Mouse (Mus musculus): ENCODE measurements at regions not wholly inside any gene's neighbourhood (a gene's known extent, or its start where the extent isn't known, plus 50 kb on each side); places are given as distances from the start of the nearest gene placed in this dataset.

DNA sequence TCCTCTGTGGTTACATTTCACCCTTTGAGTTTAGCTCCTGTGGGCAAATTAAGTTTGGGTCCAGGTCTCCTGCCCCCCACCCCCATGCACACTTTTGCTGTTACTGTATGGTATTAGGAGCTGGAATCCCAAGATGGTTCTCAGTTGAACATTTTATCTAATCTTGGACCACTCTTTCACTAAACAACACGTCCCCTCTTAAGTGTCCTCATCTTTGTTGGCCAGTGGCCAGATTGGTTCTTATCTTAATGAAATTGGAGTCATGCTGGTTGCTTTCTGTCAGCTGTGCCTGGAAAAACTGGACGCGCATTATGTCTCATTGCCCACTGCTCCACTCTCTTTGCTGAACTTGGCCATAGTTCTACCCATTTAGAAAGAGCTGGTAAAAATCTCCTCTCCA lies 391.1 kb upstream of the Pbx1 start:
- DNase-seq: peak; percentile 15

DNA sequence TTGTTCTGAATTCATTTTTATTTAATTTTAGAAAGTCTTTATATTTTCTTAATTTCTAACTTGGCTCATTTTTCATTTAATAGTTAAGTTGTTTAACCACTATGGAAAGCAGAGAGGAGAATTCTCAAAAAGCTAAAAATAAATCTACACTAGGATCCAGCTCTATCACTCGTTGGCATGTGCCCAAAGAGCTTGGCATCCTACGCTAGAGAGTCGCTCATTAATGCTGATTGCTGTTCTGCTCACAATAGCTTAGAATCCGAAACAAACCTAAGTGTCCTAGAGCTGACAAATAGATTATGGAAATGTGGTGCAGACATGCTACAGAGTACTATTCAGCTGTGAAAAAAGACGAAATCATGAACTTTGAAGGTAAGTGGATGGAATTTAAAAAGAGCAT lies 386.3 kb upstream of the Pbx1 start:
- peak; percentile 63 for DNase-seq

DNA sequence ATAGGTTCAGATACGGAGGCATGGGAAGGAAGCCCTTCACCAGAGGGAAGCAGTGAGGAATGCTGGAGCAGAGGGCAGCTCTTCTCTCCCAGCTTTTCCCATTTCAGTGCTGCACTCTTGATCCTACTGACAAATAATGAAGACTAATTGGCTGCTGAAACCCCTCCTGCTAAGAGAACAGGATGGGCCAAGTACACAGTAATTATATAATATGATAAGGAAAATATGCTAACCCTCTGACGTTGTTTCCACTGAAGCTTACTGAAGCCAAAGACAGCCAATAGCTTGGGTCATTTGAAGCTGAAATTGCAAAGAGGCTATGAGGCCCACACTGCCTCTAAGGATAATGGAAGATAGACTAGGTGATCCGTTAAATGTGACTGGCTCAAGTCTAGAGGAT lies 375.0 kb upstream of the Pbx1 start:
- no peak for DNase-seq

DNA sequence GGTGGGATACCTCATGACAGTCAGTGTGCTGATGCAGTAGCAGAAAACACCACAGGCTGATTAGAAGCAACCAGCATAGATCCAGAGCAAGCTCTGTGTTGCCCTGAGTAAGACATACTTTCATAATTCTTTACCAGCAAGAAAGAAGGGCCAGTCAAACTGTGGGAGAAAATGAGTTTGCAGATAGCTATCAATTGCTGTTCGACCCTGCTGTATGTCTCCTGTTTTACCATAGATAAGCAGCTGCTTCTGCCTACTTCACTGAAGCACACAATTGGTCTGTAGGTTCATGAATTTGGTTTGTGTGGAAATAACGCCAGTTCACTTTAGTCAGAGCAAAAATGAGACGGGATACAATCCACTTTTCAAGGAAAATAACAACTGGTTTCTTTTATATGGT lies 373.4 kb upstream of the Pbx1 start:
- no peak for DNase-seq

DNA sequence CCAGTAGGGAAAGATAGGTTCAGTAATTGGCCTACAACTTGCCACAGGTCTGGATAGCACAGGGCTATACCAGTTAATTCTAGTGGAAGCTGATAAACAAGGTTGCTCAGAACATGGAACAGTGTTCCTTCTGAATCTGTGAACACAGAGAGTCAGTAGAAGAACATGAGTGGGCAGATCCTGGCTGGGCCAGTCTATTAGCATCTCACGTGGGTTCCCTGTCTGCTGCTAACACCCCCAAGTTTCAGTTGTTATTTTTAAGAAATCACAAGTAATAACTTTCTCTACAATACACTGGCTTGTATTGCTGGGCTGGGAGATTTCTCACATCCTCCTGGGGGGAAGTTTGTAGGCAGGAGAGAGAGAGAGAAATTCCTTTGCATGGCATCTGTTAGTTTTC lies 369.0 kb upstream of the Pbx1 start:
- no peak for DNase-seq

DNA sequence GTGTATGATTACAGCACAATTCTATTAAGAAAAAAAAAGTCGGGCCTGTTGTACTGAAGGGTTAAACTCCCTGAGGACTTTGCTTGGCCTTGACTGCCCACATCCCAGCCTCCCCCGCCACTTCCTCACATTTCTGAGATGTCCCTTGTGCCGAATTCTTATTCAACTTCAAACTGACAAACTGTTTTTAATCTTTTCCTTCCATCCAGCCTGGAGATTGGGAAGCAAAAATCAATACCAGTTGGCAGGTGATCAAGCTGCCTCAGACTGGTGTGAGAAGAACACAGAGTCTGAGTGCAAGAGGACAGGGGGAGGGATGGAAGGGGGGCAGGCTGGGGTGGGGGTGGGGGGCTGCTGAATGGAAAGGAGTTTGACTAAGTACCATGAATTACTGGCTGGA lies 354.7 kb upstream of the Pbx1 start:
- DNase-seq: no peak

DNA sequence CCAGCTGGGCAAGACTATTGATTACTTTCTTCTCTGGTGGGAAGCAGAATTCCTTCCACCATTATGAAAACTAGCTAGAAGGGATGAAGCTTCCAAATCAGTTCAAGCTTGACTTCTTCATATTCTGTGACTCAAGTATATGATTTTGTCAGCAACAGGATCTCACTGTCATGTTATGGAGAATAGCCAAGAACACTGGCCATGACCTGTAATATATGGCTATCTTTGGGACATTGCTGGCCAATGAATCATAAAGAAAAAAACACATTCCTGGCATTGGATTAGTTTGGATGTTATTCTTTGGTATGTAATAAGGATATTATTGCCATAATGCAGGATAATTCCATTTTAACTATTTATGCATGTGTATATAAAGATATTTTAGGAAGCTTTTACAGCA lies 351.8 kb upstream of the Pbx1 start:
- DNase-seq: no peak

DNA sequence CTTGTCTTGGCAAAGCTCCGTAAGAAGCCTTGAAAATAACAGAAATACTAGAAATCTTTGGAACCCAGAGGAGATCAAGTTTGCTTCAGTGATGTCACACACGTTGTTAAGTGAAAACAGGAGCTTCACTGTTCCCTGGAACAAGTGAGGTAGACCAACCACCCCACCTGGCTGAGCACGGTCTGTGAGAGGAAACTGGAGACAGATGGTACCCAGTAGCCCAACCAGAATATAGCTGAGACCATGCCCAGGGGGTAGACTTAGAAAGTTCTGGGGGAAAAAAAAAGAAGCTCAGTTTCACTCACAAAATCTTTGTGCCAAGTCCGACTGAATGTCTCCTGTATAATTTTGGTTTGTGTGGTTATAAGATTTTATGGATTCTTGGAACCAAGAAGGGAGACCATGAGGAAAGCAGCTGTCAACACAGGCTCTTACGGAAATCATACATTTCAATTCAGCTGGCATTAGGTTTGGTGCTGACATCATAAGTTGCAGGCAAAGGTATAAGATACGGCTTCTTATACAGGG lies 332.4 kb upstream of the Pbx1 start:
- DNase-seq: no peak

DNA sequence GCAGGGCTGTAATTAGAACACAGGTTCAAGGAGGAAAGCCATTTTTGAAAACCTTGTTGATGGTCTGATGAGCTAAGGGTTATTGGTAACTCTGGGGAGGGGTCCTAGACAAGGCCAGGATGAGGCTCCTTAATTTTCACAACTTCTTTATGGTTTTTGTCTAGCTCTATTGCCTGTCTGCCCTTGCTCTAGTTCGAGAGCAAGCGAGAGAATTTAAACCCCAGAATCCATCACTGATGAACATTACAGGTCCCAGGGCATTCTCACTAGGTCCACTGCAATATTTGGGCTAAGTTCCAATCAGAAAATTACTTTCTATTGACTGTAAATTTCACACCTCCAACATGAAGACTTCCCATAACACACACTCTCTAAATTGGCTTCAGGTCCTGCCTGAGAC lies 329.0 kb upstream of the Pbx1 start:
- no peak for DNase-seq

DNA sequence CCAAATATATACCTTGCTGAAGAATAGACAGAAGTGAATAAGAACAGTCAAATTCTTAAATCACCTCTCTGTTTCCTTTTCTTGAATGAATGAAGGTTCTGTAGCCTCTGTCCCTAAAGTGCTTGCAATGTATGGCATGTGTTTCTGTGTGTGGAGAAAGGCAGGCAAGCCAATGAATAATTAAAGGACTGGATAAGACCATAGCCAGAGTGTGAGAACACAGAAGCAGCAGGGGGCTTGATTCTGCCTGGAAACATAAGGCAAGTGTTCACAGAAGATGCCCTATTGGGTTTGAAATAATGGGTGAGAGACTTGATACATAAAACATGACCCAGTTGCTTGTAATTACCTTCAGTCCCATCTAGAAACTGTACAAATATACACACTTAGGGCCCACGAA lies 328.2 kb upstream of the Pbx1 start:
- DNase-seq: no peak

DNA sequence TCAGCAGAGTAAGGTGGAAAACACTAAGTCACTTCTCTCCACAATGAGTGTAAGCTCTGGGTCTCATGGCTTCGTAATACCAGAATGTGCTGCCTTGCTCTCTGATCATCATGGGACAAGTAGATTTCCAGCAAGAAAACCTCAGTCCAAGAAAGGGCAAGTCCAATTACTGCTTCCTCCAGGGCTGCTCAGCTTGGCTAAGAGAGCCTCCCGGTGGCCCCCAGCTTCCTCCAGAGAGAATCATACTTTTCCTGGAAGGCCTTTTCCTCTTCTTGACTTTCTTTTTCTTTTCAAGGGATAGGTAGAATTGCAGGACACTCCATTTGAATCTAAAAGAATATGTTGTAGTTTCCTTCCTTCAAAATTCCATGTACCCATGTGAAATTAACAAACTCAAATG lies 326.8 kb upstream of the Pbx1 start:
- peak; percentile 10 for DNase-seq

DNA sequence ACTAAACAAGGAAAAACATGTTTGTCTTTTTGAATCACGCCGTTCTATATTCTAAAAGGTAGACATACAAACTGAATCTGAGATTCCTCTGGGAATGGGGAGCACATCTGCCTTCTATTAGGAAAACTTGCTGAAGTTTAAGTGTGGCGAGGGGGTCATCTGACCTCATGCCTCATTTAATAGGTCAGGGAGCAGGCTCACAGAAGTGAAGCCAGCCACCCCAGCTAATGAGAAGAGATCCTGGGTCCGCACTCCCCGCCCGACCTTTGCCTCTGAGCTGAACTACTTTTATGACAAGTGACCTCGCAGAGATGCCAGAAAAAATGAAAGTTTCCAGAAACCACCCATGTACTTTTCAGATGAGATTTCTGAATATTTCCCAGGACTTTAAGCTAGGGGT lies 322.1 kb upstream of the Pbx1 start:
- DNase-seq: no peak

DNA sequence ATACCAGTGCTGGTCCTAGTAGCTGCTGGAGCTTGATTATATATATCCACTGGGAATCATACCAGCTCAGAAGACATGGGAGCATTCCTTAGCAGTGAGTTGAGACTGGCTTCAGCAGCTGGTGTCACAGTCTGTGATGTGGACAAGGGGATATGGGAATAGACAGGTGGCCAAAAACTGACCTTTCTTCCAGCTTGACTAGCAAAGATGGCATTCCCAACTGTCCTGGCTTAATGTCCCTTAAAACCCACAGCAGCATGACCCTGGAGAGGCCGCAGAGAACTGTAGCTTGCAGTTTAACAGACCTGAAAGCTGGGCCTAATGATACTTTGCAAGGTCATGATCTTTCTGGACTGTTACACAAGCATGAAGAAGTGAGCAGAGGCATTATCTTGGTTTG lies 311.4 kb upstream of the Pbx1 start:
- no peak for DNase-seq

DNA sequence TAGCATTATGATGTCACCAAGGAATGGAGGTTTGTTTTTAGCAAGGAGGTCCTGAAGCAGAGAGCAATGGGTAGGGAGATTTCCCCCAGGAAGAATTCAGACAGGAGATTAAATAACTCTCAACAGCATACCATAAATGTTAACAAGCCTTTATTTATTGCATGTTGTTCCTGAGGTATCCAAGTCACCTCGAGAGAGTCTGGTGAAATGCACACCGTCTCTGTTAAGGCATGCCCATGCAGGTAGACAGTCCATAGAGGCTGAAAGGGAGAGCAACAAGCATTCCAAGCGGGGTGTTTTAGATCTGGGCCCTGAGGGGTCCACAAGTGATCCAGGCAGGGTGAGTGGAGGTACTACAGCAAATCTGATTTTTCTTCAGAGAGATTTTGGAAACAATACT lies 305.9 kb upstream of the Pbx1 start:
- no peak for DNase-seq

DNA sequence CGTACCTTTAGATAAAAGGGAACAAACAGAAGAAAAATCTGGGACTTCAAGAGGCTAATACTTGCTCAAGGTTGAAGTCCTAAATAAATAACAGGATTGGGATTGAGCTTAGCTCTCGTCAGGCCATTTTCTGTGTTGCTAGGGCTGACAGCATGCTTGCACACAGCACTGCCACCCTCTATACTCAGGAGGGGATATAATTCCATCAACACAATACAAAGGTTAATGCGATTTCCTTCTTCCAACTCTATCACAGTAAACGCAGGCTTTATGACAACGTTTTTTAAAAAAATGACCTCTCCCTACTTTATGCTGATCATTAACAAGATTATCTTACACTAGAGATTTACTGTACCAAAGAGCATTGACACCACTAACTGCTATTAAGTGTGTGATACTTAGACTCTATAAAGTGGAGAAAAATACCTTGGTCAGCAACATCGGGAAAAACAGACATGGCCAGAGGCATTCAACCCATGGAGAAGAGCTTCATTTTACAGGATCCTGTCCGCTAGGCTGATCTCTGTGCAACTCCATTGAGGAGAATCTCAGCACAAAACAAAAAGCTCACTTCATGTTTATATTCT lies 305.3 kb upstream of the Pbx1 start:
- DNase-seq: no peak

DNA sequence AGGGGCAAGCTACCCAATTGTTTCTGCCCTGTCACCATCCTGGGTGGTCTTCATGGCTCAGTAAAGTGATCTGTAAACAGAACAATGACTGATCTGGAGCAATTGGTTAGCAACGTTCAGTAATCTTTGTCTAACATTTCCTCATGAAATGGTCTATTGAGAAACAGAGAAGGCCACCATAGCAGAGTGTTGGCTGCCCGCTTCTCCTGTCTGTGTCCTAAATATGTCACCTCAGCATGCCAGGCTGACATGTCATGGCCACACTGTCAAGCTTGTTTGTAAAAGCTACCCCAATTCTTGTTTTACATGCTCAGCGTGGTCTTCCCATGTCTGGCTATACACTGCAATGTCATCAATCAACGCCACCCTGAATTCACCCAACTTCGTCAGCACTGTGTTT lies 301.0 kb upstream of the Pbx1 start:
- no peak for DNase-seq

DNA sequence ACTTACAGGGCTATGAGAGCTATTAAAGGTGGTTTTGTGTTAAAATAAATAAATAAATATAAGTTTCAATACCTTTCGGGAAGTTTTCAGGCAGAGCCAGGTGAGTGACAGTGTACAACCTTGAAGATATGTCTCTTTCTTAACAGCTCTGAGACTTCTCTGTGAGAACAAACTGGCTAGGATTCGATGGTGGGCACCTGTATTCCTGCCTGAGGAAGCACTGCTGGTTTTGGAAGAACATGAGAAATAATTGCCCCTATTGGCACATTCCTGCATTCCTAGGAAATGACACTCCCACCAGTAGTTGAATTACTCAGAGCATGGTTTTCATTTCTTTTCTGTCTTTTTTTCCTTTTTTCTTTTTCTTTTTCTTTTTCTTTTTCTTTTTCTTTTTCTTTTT lies 277.8 kb upstream of the Pbx1 start:
- DNase-seq: no peak

DNA sequence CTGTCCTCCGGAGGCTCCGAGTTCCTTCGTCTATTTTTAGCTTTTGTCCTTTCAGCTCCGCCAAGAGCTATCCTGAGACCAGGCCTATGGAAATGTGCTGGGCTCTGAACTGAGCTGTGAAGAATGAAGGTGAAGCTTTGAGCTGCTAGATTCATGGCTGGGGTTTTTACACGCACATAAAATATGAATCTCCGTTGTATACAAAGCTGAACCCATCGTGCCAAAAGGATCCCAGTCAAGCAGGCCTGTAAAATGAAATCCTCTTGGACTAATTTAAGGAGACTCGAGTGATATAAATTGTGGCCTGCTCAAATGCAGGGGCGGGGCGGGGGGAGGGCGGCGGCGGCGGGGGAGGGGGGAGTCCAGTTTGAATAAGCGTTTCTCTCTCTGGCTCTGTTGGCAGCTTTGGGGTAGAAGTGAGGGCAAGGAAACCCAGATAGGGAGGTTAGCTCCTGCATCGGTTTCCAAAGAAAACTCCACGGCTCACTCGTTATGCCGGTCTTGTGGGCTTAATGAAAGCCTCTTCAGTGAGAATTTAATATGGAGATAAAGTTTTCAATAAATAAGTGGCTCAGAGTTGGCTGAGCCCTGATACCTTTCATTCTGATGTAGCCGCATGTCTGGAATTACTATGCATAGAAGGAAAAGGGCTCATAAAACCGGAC lies 277.1 kb upstream of the Pbx1 start:
- peak; percentile 14 for DNase-seq

DNA sequence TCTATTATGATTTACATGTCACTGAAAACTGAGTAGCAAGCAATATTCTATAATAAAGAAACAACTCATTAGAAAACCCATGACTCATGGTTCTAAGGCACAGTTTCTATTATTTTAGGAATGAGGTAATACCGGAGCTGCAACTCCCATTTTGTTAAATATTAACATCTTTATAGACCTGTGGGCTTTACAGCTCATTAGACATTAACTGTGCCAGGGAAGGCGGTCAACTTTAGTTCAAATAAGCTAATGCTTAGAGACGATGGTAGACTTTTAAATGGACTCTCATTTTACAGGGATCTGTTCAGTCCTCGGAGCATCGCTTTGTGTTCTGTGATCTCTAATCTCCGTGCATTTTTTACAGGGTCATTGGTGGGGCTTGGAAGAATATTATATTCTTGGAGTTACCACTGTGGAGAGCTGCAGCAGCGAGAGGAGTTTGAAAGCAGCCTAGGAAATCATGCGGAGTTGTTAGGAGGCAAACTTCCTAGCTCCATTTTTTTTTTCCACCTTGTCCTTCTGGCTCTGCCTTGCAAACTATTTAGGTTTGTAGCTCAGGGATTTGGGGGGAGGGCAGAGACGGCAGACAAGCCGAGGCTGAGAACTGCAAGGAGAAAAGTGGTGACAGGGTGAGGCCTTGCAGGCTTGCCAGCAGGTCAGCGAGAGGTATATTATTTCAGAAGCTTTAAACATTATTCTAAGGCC lies 276.2 kb upstream of the Pbx1 start:
- peak; percentile 12 for DNase-seq

DNA sequence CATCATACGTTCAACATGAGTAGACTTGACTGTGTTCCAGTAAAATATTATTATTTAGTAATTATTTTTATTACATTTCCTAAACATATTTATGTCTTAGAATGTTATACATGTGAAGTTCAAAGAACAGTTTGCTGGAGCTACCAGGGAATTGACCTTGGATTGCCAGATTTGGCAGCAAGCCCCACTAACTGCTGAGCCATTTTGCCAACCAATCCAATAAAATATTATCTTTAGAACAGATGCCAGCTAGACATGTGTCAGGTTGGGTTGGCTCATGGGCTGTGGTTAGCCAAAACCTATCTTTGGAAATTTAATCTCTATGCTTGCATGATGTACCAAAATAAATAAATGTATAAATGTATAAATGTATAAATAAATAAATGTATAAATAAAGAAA lies 265.3 kb upstream of the Pbx1 start:
- no peak for DNase-seq

DNA sequence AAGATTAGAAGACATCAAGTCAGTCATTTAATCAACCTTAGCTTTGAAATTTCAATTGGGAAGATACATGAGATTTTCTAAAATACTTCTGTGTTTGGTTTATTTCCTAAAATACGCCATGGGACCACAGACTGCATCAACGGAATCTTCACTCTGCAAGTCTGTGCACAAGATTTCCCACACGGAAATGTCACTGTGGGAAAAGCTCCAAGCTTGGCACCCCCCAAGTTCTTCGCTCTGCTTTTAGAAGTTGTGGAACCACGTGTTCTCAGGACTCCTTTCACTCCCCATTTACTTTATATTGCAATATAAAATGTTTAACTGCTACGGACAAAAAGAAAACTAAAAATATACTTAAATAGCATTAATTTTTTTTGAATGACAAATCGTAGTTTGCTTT lies 254.8 kb upstream of the Pbx1 start:
- no peak for DNase-seq

DNA sequence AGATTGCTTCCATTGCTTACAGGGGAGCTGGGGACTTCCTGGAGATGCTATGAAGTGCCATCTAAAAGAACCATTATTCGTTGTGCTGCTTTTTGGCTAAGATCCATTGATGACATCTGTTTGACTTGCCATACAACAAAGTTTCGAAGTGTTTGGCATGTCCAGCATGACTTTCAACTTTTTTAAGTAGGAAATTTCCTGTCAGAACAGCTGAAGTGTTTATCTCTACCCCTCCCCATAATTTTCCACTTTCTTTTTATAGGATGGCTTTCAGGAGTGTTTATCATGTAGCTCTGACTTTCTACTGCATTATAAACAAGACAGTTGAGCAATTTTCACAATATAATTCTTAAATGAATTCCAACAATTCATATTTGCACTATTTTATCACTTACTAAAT lies 253.1 kb upstream of the Pbx1 start:
- DNase-seq: no peak

DNA sequence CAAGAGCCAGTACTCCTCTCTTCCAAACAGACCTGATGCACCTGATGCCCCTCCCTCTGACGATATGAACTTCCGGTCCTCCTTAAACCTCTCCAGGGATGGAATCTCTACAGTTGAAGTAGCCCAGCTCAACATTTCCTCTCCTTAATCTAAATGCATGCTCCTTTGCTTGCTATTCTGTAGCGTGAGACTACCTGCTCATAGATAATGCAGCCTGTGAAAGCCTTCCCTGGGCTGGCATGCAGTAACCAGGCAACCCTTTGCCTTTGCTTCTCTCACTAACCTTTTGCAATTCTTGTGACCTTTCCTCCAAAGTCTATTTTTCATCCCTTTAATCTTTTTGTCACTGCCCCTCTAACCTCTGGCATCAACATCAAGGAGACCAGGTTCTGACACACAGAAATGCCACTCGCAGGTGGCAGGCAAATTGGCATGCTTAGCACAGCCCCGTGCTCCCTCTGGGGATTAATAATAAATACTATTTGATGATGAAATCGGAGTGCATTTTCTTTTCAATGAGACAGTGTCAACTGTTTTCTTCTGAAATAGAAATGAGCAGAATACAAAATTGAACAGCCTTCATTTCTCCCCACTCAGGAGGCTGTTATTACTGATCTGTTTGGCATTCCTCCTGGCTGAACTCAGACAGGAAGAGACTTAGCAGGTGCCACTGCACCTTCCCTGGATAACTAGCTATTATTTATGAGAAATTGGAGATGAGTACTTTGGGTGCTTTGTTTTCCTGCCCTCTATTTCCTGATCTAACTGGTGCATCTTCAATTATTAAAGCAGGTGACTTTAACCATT lies 249.8 kb upstream of the Pbx1 start:
- no peak for DNase-seq
